Mouse (Mus musculus): Measurements from ENCODE around the gene Immt.

GRCm38 (mm10) chr6:71871396-71871795 lies 40.3 kb downstream of the Immt start:
- TF ChIP-seq CTCF (IDR thresholded peaks at IDR 0.05; ENCODE audit: low read depth), result no peak
- TF ChIP-seq EP300 (optimal IDR thresholded peaks at IDR 0.05), result no peak
